Mouse (Mus musculus) v-Abl transformed pro-B cells (cell line): ENCODE data around the gene Adal.
"Not testable (repeated sequence)": the region's sequence is repeated elsewhere in the genome, so short reads cannot be mapped to it uniquely, and the experiment has no call there.

Experiments used
- in situ Hi-C, 2 experiments: fragments of 400-800 bp; cut with MboI; formaldehyde crosslinking; loops; one replicate each; pipeline ENCODE4 v1.15.1; 2025; ENCODE audit not compliant: unreplicated experiment in 2 of 2

Gene Adal

DNA sequence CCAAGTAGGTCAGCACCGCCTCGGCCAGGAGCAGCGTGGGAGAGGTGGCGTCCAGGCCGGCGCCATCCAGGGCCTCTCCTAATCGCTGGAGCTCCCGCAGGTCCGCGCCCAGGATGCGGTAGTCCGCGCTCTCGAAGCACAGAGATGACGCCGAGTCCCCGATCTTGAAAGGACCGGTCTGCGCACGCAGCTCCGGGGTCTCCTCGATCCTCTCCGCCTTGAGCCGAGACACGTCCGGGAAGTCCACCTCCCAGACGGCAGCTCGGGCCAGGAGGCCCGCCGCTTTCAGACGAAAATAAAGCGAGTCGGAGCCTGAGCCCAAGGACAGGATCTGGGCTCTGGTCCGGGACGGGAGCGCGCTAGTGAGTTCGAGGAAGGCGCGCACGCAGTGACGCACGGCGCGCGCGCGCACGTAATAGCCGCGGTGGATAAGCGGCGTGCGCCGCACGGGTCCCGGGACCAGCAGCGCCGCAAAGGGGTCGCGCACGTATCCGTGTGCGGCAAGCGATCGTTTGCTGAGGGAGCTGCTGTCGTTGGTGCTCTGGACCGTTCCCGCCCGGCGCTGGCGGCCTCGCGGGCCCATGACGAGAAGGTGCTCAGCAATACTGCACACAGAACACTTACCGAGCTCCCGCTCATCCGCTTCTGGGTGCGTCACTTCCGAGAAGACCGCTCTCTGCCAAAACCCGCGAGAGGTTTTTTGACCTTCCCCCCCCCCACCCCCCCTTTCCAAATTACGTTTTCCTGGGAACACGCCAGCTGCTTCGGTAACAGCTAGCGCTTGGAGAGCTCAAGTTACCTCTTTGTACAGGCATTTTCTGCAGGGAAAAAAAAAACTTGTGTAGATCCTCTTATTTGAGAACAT lies at the start of gene Adal, which contains the start of gene Lcmt2:
TSS of gene Adal (plus strand) at position 411 of the 865 bp plus-strand sequence.
TSS of gene Lcmt2 (minus strand) at position 636 of the 865 bp plus-strand sequence.
- in situ Hi-C loops = no loop called here

DNA sequence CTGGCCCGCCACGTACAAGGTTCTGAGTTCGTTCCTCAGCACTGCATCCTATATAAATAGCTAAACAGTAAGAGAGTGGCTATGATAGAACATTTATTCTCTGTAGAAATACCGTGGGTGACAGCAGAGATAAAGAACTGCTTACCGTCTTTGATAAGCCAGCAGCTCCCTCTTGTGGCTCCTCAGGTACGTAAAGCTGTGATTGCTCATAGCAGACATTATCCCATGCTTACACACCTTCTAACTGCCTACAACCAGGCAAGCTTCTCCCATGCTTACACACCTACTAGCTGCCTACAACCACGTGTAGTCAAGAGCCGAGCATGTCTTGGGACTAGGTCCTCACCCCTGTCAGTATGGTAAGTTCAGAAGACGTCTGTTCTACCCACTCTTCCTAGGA lies 38.2 kb upstream of the Adal start:
- in situ Hi-C loops = loop anchor here in 1 of 2 experiments (5.0 to 10.0 kb wide), 3 partner anchors 130 to 617 kb away; partner anchors contain the start of gene Ubr1

DNA sequence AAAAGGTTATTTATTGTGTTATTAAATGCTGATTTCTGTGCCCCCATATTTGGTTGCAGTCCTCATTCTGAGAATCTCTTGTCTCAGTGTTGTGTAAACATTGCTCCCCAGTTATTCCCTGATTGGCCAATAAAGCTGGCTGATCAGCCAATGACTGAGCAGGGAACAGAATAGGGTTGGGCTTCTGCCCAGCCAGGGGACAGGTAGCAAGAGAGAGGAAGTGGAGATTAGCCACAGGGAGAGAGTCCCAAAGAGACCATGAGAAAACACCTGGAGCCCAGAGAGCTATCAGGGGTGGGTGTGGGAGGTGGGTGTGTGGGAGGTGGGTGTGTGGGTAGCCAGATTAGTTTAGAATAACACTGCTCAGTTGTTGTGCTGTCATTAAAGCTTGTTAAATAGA lies 34.3 kb upstream of the Adal start:
- in situ Hi-C loops = loop anchor here in 1 of 2 experiments (10.0 kb wide), 2 partner anchors 231 to 621 kb away; no protein-coding TSS in a partner anchor

DNA sequence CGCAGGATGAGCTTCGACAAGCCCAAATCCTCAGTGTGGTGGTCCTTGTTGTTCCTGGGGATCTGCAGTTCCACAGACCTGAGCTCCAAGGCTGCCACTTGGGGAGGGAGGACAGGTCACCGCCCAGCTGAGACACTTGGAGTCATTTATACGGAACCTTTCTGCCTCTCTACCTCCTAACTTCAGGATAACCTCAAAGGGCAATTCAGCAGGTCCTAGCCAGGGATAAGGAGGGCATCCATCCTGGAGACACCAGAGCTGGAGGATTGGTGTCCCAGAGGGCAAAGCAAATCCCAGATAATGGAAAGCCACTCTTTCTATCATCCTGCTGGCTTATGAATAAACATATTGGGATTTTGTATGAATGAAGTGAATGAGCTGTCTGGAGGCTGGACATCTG lies 30.5 kb upstream of the Adal start, which contains the start of gene Tgm7:
TSS of gene Tgm7 (minus strand) at position 101 of the 400 bp plus-strand sequence.
- in situ Hi-C loops = loop anchor here in 1 of 2 experiments (10.0 kb wide), 2 partner anchors 235 to 625 kb away; no protein-coding TSS in a partner anchor

DNA sequence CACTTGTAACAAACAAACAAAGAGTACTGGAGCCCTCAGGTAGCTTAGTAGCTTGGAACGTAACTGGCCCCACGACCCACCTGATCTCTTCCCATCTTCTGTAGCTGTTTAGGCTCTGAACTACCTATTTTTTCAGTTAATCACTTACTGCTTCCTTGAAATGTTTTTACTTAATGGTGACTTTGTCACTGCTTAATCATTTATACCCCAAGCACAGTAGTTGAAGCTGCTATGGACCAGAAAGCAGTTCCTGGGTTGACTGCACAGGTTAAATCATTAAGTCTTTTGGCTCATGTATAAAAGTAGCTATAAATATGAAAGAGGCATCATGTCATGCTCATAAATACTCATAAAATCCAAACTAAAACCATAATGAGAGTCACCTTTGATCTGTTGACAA lies 24.8 kb upstream of the Adal start:
- in situ Hi-C loops = no loop called here

DNA sequence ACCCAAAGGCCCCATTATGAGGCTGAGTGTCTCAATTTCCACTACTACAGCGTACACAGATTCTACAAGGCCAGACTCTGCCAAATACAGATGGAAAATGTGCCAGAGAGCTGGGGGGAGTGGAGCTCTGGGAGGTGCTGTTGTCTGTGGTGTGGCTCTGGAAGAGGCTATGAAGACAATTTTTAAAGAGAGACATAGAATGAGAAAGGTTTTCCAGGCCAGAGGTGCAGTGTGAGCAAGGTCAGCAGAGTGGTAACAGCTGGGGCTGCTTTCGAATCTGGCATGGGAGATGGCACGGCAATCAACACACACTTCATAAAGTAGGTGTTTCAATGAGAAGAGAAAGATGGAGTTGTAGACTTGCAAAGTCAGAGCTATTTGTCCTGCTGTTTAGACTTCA lies 21.0 kb upstream of the Adal start:
- in situ Hi-C loops = no loop called here

DNA sequence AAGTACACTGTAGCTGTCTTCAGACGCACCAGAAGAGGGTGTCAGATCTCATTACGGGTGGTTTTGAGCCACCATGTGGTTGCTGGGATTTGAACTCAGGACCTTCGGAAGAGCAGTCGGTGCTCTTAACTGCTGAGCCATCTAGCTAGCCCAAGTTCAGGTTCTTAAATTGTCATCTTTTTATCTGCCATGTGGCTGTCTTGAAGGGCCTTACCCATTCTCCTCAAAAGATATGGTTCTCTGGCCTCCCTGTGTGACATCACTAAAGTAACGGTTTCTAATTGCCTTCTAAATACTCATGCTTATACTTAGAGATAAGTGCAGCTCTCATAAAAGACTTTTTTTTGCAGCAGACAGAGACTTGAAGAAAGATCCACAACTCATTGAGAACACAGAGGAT lies 13.9 kb upstream of the Adal start:
- in situ Hi-C loops = not testable (repeated sequence)

DNA sequence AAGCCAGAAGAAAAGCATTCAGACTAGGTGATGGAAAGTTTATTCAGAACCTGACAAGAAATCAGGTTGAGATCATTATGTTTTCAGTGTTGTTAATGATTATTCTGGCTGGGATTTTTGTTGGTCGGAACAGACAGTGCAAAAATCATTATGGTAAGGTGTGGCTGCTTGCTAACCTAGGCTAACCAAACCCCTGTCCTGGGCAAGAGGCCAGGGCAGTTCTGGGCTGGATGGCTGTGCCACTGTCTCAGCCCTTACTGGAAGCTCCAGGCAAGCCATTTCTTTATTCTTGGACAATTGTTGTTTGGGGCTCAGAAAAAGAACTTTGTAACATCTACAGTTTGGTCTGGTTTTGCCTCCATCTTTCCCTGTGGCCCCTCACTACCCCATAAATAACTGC lies 12.7 kb upstream of the Adal start:
- in situ Hi-C loops = no loop called here

DNA sequence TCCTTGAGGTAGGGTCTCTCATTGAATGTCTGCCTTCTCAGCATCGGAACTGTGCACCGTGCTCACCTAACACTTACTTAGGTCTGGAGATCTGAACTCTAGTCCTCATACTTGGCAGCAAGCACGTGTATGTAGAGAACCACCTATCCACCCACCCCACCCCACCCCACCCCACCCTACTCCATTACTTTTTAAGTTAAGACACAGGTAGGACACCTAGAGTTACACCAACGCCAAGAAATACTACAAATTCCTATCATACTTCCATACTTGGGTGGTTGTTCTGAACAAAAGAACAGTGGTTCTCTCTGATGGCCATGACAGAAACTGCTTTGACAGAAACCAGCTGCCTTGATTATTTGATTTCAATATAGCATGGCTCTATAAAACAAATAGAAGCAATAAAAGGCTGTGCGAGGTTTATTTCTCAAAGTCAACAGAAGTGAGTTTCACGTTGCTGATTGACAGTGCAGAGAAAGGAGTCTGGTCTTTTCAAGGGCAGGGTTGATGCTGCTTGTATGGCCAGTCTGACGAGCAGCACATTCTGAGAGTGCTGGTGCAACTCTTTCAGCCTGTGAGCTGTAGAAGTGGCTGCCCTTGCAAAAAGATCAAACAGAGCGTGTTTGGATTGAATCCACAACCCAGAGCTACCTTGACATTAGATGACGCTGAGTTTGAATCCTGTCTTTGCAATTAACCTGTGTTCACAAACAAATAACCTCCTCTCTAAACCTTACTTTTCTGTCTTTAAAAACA lies 11.2 kb upstream of the Adal start:
- in situ Hi-C loops = no loop called here

DNA sequence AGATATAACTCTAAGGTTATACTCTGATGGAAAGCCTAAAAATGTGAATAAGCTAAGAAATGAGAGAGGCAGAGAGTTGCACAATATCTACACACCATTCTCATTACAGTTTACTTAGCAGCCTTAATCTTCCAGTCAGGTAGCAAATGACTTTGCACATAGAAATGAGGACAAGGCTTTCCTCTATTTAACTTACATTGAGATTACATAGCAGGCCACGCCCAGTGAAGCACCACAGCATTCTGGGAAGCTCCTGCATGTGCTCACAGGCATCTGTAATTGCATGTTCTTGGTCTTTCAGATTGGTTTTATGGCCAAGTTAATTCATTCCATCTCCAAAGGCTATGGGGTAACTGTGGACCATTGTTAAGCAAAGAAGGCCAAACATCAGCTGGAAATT lies 7.4 kb upstream of the Adal start:
- in situ Hi-C loops = no loop called here

DNA sequence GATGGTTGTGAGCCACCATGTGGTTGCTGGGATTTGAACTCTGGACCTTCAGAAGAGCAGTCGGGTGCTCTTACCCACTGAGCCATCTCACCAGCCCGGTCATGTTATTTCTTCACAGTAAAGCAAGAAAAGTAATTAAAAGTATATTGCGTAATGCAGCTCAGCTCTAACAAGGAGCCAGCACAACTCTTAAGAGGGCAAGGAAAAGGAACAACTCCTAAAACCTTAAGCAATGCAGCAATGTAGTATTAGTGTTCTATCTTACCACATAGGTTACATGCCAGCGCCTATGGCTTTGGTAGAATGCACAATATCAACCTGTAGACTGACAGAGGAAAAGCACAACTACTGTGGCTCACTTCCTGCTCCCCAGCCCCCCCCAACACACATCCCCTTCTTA lies 2.9 kb upstream of the Adal start:
- in situ Hi-C loops = no loop called here

DNA sequence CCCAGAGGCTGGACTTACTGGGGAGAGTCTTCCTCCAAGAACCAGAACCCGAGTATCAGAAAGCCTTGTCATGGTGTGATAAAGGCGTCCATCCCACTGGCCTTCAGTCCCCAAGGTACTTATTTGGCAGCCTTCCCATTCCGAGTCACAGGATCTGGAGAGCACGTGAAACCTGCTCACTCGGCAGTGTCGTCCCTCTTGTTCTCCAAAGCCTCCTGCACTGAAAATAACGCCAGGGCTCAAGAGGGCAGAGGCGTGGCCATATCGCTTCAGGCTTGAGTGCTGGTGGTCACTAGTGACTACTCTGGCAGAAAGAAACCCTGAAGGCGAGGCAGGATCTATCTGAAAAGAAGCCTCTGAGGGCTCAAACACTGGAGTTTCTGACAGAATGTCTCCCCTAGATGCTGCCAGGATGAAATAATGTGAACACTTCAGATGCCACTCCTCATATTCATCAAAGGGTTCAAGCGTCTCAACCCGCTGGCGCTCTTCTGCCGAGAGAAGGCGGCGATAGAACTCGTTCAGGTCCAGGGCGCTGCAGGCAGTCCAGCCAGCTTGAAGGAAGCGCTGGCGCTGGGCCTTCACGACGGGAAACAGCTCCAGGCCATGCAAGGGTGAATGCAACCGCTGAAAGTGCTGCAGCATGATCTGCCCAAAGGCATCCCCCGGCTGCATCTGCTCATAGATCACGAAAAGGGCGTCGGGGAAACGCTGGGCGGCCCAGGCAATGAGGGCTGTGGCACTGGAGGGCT lies 786 bp upstream of the Adal start:
- in situ Hi-C loops = no loop called here

DNA sequence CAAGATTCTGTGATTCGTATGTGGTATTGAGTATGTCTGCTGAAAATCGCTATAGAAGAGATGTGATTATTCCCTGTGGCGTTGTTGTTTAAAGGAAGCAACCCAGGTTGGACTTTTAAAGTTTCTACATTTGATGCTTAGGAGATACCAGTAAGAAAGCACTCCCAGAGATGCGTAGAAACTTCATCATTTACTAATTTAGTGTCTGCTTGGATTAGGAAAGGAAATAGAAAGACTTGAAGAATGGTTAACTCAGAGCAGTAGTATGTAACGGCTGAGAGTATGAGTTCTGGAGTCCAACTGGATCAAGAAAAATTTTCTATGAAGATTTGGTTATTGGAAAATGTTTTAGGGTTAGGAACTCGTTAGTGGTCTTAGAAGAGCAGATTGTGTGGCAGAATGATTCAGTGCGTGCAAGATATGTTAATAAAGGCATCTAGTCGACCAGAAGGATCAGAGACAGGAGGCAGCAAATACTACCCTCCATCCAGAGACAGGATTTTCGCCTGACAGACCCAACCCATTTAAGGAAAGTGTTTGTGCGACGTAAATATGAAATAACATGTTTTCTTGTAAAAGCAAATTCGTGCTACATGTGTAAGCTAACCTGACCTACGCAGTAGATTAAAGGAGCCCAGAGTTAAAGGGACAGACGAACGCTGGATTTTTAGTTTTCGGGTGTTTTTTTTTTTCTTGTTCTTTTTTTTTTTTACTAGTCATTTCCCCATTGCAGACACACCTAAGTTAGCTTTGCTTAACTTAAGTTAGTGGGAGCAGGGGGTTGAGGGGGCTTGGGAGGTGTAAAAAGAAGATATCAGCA lies 1.2 kb downstream of the Adal start:
- in situ Hi-C loops = no loop called here

DNA sequence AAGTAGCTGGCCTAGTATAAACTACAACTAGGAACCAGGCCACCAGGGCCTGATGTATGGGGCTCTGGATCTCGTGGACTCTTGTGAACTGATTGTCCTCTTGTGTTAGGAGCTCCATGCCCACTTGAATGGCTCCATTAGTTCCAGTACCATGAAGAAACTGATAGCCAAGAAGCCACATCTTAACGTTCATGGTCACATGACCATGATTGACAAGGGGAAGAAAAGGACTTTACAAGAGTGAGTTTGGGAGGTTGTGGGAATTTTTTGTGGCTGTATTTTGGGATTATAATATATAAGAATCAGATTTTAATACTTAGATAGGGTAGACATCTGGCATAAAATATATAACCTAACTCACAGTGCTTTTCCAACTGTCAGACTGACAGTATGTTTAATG lies 2.2 kb downstream of the Adal start:
- in situ Hi-C loops = no loop called here

DNA sequence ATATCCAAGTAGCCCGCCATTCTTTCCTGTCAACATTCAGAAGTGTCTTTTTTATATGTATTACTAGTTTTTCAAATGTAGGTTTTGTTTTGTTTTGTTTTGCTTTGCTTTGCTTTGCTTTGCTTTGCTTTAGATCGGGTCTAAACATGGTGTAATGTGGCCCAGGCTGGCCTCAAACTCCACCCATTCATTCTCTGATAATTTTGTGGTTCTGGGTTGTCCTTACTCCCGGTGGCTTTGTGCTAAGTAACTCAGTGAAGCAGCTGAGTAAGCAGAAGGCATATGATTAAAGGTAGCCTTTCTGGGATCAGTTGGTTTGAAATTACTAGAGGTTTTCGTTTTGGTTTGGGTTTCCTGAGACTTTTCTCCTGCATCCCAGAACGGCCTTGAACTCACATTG lies 9.5 kb downstream of the Adal start:
- in situ Hi-C loops = no loop called here

DNA sequence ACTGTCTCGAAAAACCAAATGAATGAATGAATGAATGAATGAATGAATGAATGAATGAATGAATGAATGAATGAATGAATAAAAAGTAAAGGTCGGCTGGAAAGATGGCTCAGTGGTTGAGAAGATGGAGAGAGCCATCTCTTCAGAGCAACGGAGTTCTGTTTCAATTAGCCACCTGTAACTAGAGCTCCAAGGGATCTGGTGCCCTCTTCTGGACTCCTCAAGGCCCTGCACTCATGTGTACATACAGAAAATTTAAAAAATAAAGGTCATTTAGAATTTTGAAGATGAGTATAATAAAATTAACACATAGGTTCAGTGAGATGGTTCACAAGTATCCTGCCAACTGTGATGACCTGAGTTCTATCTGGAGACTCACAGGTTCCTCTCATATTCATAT lies 12.9 kb downstream of the Adal start:
- in situ Hi-C loops = no loop called here

DNA sequence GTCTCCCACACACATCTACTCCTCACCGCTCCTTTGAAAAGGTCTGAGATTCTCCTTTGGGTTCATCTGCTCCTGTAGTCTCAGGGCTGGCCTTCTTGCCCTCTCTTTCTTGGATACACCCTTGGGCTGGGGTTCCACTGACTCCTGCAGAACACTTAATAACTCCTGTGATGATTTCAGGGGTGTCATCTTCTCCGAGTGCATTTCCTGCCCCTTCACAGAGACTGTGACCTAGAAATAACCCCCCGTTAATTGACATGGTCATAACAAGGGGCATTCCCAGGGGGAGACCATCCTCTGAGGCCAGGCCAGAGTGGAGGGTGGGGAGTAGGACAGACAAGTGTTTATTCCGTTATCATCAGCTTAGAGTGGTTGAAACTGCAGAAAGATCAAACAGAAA lies 28.9 kb downstream of the Adal start:
- in situ Hi-C loops = no loop called here

DNA sequence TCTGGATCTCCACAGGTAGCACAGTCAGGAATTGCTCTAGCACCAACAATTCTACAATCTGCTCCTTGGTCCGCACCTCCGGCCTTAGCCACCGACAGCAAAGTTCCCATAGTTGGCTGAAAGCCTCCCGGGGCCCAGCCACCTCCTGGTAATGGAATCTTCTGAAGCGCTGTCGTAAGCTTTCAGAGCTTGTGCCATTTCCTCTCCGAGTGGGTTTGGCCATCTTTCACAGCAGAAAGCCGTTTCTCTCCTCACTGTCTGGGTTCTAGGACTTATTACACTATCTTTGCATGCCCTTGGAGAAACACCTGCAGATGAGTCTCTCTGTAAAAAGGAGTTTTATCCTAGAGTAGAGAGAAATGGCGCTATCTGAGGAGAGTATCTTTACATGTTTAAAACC lies 29.7 kb downstream of the Adal start:
- in situ Hi-C loops = no loop called here

DNA sequence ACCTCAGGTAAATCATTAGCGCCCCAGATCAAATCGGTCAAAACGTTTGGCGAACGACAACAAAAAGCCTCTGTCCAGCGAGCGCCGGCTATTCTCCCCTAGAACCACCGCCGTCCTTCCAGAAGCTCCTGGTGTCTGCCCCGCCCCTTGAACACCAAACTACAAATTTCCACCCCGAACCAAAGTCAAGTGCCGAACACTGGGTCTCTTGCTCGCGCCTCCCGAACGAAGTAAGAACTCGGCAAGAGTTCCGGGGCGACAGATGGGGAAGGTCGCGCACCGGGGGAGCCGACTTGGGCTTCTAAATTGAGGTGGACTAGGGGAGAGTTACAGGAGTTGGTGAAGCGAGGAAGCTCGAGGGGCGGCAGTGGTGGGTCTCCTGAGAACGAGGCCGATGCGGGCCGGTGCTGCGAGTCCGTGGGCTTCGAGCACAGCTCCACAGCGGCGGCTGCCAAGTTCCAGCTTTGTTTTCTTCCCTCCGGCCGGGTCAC lies 30.3 kb downstream of the Adal start, which contains the start of gene Tubgcp4:
TSS of gene Tubgcp4 (plus strand) at position 174 of the 491 bp plus-strand sequence.
- in situ Hi-C loops = no loop called here
